Mouse (Mus musculus): Measurements from ENCODE around the gene Gnmt.

Gnmt gene

GRCm38 (mm10) chr17:46703971-46704886 is 24.7 kb downstream of the Gnmt start:
- in situ Hi-C loops (cut with MseI, MboI) = no loop called here

- in situ Hi-C loops (cut with MseI, MboI) = no loop called here
Observed at GRCm38 (mm10) chr17:46702506-46702905, 26.5 kb downstream of the Gnmt start.

- in situ Hi-C loops (cut with MseI, MboI) = no loop called here
Observed at GRCm38 (mm10) chr17:46702100-46702499, 26.9 kb downstream of the Gnmt start.

- in situ Hi-C loops (cut with MseI, MboI) = no loop called here
Observed at GRCm38 (mm10) chr17:46701489-46701888, 27.5 kb downstream of the Gnmt start.

- in situ Hi-C loops (cut with MseI, MboI) = no loop called here
Observed at GRCm38 (mm10) chr17:46699912-46700311, 29.1 kb downstream of the Gnmt start.

- in situ Hi-C loops (cut with MseI, MboI) = no loop called here
Observed at GRCm38 (mm10) chr17:46699245-46699644, 29.7 kb downstream of the Gnmt start.

- in situ Hi-C loops (cut with MseI, MboI) = no loop called here
Observed at GRCm38 (mm10) chr17:46698515-46698914, 30.5 kb downstream of the Gnmt start.

GRCm38 (mm10) chr17:46694517-46695063 is 34.4 kb downstream of the Gnmt start:
- in situ Hi-C loops (cut with MseI, MboI) = no loop called here

- in situ Hi-C loops (cut with MseI, MboI) = no loop called here
Observed at GRCm38 (mm10) chr17:46691390-46691789, 37.6 kb downstream of the Gnmt start.

GRCm38 (mm10) chr17:46690665-46691064 is 38.3 kb downstream of the Gnmt start:
- in situ Hi-C loops (cut with MseI, MboI) = no loop called here

GRCm38 (mm10) chr17:46685913-46686312 is 43.1 kb downstream of the Gnmt start:
- in situ Hi-C loops (cut with MseI, MboI) = no loop called here

GRCm38 (mm10) chr17:46682654-46683389 is 46.1 kb downstream of the Gnmt start:
- in situ Hi-C loops (cut with MseI, MboI) = no loop called here

GRCm38 (mm10) chr17:46681466-46682118 is 47.4 kb downstream of the Gnmt start:
- in situ Hi-C loops (cut with MseI, MboI) = no loop called here

- in situ Hi-C loops (cut with MseI, MboI) = no loop called here
Observed at GRCm38 (mm10) chr17:46680760-46681373, 48.1 kb downstream of the Gnmt start, which contains the start of gene Klhdc3. TSS of gene Klhdc3 (minus strand) at chr17:46680914.

GRCm38 (mm10) chr17:46679843-46680759 is 48.9 kb downstream of the Gnmt start:
- in situ Hi-C loops (cut with MseI, MboI) = no loop called here

GRCm38 (mm10) chr17:46678911-46679310 is 50.1 kb downstream of the Gnmt start:
- in situ Hi-C loops (cut with MseI, MboI) = no loop called here

GRCm38 (mm10) chr17:46678416-46678815 is 50.6 kb downstream of the Gnmt start, which contains the start of gene Mea1:
TSS of gene Mea1 (plus strand) at chr17:46678793.
- in situ Hi-C loops (cut with MseI, MboI) = no loop called here
